Mouse (Mus musculus) cerebellum, adult 11-12 months (tissue): ENCODE data around the gene Fam120a.
A peak's percentile ranks its signal among the peaks of the same experiment; 100 is the strongest.

ENCODE experiments used
- DNase-seq: peaks from one replicate; pipeline ENCODE4 v3.0.0; 2022

Gene Fam120a

GRCm38 (mm10) chr13:48965559-48966525 lies 2.0 kb downstream of the Fam120a start:
- DNase-seq = peak; percentile 42

GRCm38 (mm10) chr13:48964850-48965249 lies 3.0 kb downstream of the Fam120a start:
- no peak for DNase-seq

- DNase-seq = no peak
Measured at GRCm38 (mm10) chr13:48963111-48963510, 4.7 kb downstream of the Fam120a start.

- no peak for DNase-seq
Measured at GRCm38 (mm10) chr13:48962519-48962918, 5.3 kb downstream of the Fam120a start.

GRCm38 (mm10) chr13:48958608-48959007 lies 9.2 kb downstream of the Fam120a start:
- DNase-seq = no peak

- DNase-seq = no peak
Measured at GRCm38 (mm10) chr13:48954825-48955224, 13.0 kb downstream of the Fam120a start.

- no peak for DNase-seq
Measured at GRCm38 (mm10) chr13:48950600-48951241, 17.1 kb downstream of the Fam120a start.

GRCm38 (mm10) chr13:48948951-48949350 lies 18.9 kb downstream of the Fam120a start:
- no peak for DNase-seq

GRCm38 (mm10) chr13:48944571-48944970 lies 23.2 kb downstream of the Fam120a start:
- no peak for DNase-seq

- no peak for DNase-seq
Measured at GRCm38 (mm10) chr13:48942471-48942870, 25.3 kb downstream of the Fam120a start.

- no peak for DNase-seq
Measured at GRCm38 (mm10) chr13:48941773-48942172, 26.0 kb downstream of the Fam120a start.

- no peak for DNase-seq
Measured at GRCm38 (mm10) chr13:48934597-48934996, 33.2 kb downstream of the Fam120a start.

GRCm38 (mm10) chr13:48932692-48933091 lies 35.1 kb downstream of the Fam120a start:
- DNase-seq = no peak

GRCm38 (mm10) chr13:48931687-48932086 lies 36.1 kb downstream of the Fam120a start:
- no peak for DNase-seq

GRCm38 (mm10) chr13:48931232-48931631 lies 36.6 kb downstream of the Fam120a start:
- DNase-seq = no peak

GRCm38 (mm10) chr13:48929535-48930110 lies 38.2 kb downstream of the Fam120a start:
- no peak for DNase-seq

GRCm38 (mm10) chr13:48927609-48928008 lies 40.2 kb downstream of the Fam120a start:
- no peak for DNase-seq

GRCm38 (mm10) chr13:48922712-48923111 lies 45.1 kb downstream of the Fam120a start:
- DNase-seq = no peak

GRCm38 (mm10) chr13:48921256-48921655 lies 46.6 kb downstream of the Fam120a start:
- no peak for DNase-seq

- no peak for DNase-seq
Measured at GRCm38 (mm10) chr13:48919756-48920415, 47.9 kb downstream of the Fam120a start.

GRCm38 (mm10) chr13:48917113-48917599 lies 50.7 kb downstream of the Fam120a start:
- DNase-seq = no peak

- no peak for DNase-seq
Measured at GRCm38 (mm10) chr13:48913680-48914079, 54.1 kb downstream of the Fam120a start.

GRCm38 (mm10) chr13:48913141-48913540 lies 54.7 kb downstream of the Fam120a start:
- DNase-seq = no peak
